Mouse (Mus musculus) testis, adult 2 months (tissue): Measurements from ENCODE around the gene Aldh3b3. TPM values are rescaled to one million over a fixed set of nuclear protein-coding genes. Genes with fewer than 3 reads are reported as not detected.

Source experiments
- H3K27ac ChIP-seq: fragments of 200-500 bp; 2 replicates; pipeline ENCODE4 v1.5.1; 2012; ENCODE audit warnings: low read depth, low read length; ENCODE audit not compliant: control insufficient read depth, insufficient read depth
- H3K27me3 ChIP-seq: fragments of 200-500 bp; 2 replicates; pipeline ENCODE4 v1.6.1; 2012; ENCODE audit warnings: mild to moderate bottlenecking, low read length, moderate library complexity; ENCODE audit not compliant: control insufficient read depth, insufficient read depth
- H3K36me3 ChIP-seq: fragments of 200-500 bp; 2 replicates; pipeline ENCODE4 v1.6.1; 2012; ENCODE audit warnings: mild to moderate bottlenecking, low read length; ENCODE audit not compliant: control insufficient read depth, insufficient read depth
- H3K4me1 ChIP-seq: fragments of 200-500 bp; 2 replicates; pipeline ENCODE4 v1.6.1; 2012; ENCODE audit warnings: low read length; ENCODE audit not compliant: control insufficient read depth, insufficient read depth
- H3K4me3 ChIP-seq: fragments of 200-500 bp; 2 replicates; pipeline ENCODE4 v1.5.1; 2012; ENCODE audit warnings: low read depth, mild to moderate bottlenecking, low read length, moderate library complexity, mixed read lengths; ENCODE audit not compliant: control insufficient read depth
- CTCF ChIP-seq: fragments of 200-500 bp; IDR thresholded peaks from 2 replicates; pipeline ENCODE4 v1.5.1; 2012; ENCODE audit warnings: low read depth, mild to moderate bottlenecking, inconsistent platforms, low read length, moderate library complexity; ENCODE audit not compliant: control insufficient read depth, insufficient read depth, insufficient replicate concordance
- POLR2A ChIP-seq: fragments of 200-500 bp; IDR thresholded peaks from 2 replicates; pipeline ENCODE4 v1.6.1; 2012; ENCODE audit warnings: low read depth, mild to moderate bottlenecking, inconsistent platforms, low read length, moderate library complexity; ENCODE audit not compliant: control insufficient read depth
- polyA plus RNA-seq: library from polyadenylated mRNA; depleted of rRNA; stranded (reverse); fragments of >200 nt; gene quantifications from 2 replicates; pipeline ENCODE4 v1.2.3, GENCODE M21; 2012

Aldh3b3 gene
- polyA plus RNA-seq, 1 experiment = 3.2 TPM

GRCm38 (mm10) chr19:3998335-3998734, 39.9 kb downstream of the Aldh3b3 start:
- TF ChIP-seq CTCF (no peak), POLR2A (no peak)
- Histone ChIP-seq H3K27me3 (no peaks in the 10 kb centered on the region), H3K27ac (no peak overlapping the region), H3K36me3 (no peaks in the 10 kb centered on the region), H3K4me3 (no peak overlapping the region), H3K4me1 (peaks cover 19% of the 10 kb centered on the region)

- no peaks in the 10 kb centered on the region for H3K36me3 ChIP-seq
- H3K4me3 ChIP-seq = no peak overlapping the region
- no peaks in the 10 kb centered on the region for H3K27me3 ChIP-seq
- no peak overlapping the region for H3K27ac ChIP-seq
- TF ChIP-seq POLR2A (no peak), CTCF (no peak)
- peaks cover 19% of the 10 kb centered on the region for H3K4me1 ChIP-seq
Measured at GRCm38 (mm10) chr19:3999121-3999730, 40.8 kb downstream of the Aldh3b3 start.

- H3K36me3 ChIP-seq = no peaks in the 10 kb centered on the region
- H3K4me1 ChIP-seq = peaks cover 19% of the 10 kb centered on the region
- no peaks in the 10 kb centered on the region for H3K27me3 ChIP-seq
- H3K27ac ChIP-seq = peak within 1 kb of the TSS; percentile 91
- TF ChIP-seq POLR2A (peak; percentile 48; the same call in 1 of the 2 replicates), CTCF (peak; percentile 64; the same call in 1 of the 2 replicates)
- H3K4me3 ChIP-seq = peak within 1 kb of the TSS; percentile 94
Measured at GRCm38 (mm10) chr19:4000119-4000900, 41.9 kb downstream of the Aldh3b3 start, which contains the start of the genes Nudt8 and Gm49405. TSS of gene Nudt8 (plus strand) at chr19:4000580. TSS of gene Gm49405 (plus strand) at chr19:4000626.

- H3K27me3 ChIP-seq = no peaks in the 10 kb centered on the region
- H3K4me3 ChIP-seq = peak overlapping the region; percentile 94
- no peaks in the 10 kb centered on the region; the same call in 1 of the 2 replicates for H3K36me3 ChIP-seq
- H3K4me1 ChIP-seq = peaks cover 19% of the 10 kb centered on the region
- no peak overlapping the region for H3K27ac ChIP-seq
- TF ChIP-seq CTCF (no peak), POLR2A (no peak)
Measured at GRCm38 (mm10) chr19:4000949-4001525, 42.6 kb downstream of the Aldh3b3 start.

GRCm38 (mm10) chr19:4001752-4002151, 43.3 kb downstream of the Aldh3b3 start:
- H3K27me3 ChIP-seq = no peaks in the 10 kb centered on the region
- H3K36me3 ChIP-seq = no peaks in the 10 kb centered on the region; the same call in 1 of the 2 replicates
- no peak overlapping the region for H3K27ac ChIP-seq
- TF ChIP-seq CTCF (no peak), POLR2A (no peak)
- H3K4me3 ChIP-seq = no peak overlapping the region
- peaks cover 19% of the 10 kb centered on the region for H3K4me1 ChIP-seq

- H3K36me3 ChIP-seq = no peaks in the 10 kb centered on the region; the same call in 1 of the 2 replicates
- H3K27me3 ChIP-seq = no peaks in the 10 kb centered on the region
- TF ChIP-seq POLR2A = no peak
- H3K4me3 ChIP-seq = no peak within 1 kb of the TSS
- no peak within 1 kb of the TSS for H3K27ac ChIP-seq
- H3K4me1 ChIP-seq = peaks cover 19% of the 10 kb centered on the region
Measured at GRCm38 (mm10) chr19:4003112-4003511, 44.7 kb downstream of the Aldh3b3 start, which contains the start of gene Doc2g. TSS of gene Doc2g (plus strand) at chr19:4003313.

GRCm38 (mm10) chr19:4003641-4004040, 45.2 kb downstream of the Aldh3b3 start:
- H3K4me1 ChIP-seq = peaks cover 19% of the 10 kb centered on the region
- no peaks in the 10 kb centered on the region for H3K27me3 ChIP-seq
- TF ChIP-seq POLR2A = no peak
- no peak for TF ChIP-seq CTCF
- H3K4me3 ChIP-seq = no peak overlapping the region
- H3K27ac ChIP-seq = no peak overlapping the region
- no peaks in the 10 kb centered on the region; the same call in none of the 2 replicates for H3K36me3 ChIP-seq
